Mouse (Mus musculus) embryonic fibroblast, embryonic 13.5 days (primary cell): ENCODE measurements around the gene A930009A15Rik.

Experiments used
- CTCF ChIP-seq: IDR thresholded peaks from 2 replicates; pipeline ENCODE4 v1.5.1; 2011; ENCODE audit warnings: mild to moderate bottlenecking, control low read depth, low read length, moderate library complexity, borderline replicate concordance; ENCODE audit not compliant: insufficient read depth
- POLR2A ChIP-seq: IDR thresholded peaks from 2 replicates; pipeline ENCODE4 v1.6.1; 2011; ENCODE audit warnings: low read depth, mild to moderate bottlenecking, control low read depth, low read length, moderate library complexity

- TF ChIP-seq CTCF: no peak
- TF ChIP-seq POLR2A: no peak
Measured at GRCm38 (mm10) chr10:115553352-115554113, 16.3 kb upstream of the A930009A15Rik start.
